Mouse (Mus musculus): ENCODE results near the gene Chrna1.

The Chrna1 gene

GRCm38 (mm10) chr2:73580166-73580565 lies at the start of gene Chrna1:
Gene Chrna1, minus strand, starts transcription at chr2:73580338.
- in situ Hi-C loops (cut with MboI, MseI): loop anchor here (5.0 to 25.0 kb wide), 3 partner anchors 162 to 1082 kb away; partner anchors contain the start of genes Evx2 (in 1 of the 2) and Hoxd13 (in 1 of the 2)

GRCm38 (mm10) chr2:73618486-73619052 lies 38.4 kb upstream of the Chrna1 start:
- in situ Hi-C loops (cut with MboI, MseI): no loop called here

GRCm38 (mm10) chr2:73616434-73617057 lies 36.4 kb upstream of the Chrna1 start:
- in situ Hi-C loops (cut with MboI, MseI): no loop called here

GRCm38 (mm10) chr2:73615456-73615855 lies 35.3 kb upstream of the Chrna1 start:
- in situ Hi-C loops (cut with MboI, MseI): no loop called here

- in situ Hi-C loops (cut with MboI, MseI): no loop called here
Measured at GRCm38 (mm10) chr2:73614303-73614702, 34.2 kb upstream of the Chrna1 start.

GRCm38 (mm10) chr2:73612941-73613340 lies 32.8 kb upstream of the Chrna1 start:
- in situ Hi-C loops (cut with MboI, MseI): no loop called here

- in situ Hi-C loops (cut with MboI, MseI): no loop called here
Measured at GRCm38 (mm10) chr2:73612367-73612914, 32.3 kb upstream of the Chrna1 start.

GRCm38 (mm10) chr2:73611798-73612197 lies 31.7 kb upstream of the Chrna1 start:
- in situ Hi-C loops (cut with MboI, MseI): no loop called here

- in situ Hi-C loops (cut with MboI, MseI): loop anchor here in 1 of 2 experiments (5.0 kb wide), 1 partner anchor 663 kb away; no protein-coding TSS in a partner anchor
Measured at GRCm38 (mm10) chr2:73609724-73610210, 29.6 kb upstream of the Chrna1 start.

GRCm38 (mm10) chr2:73609067-73609723 lies 29.1 kb upstream of the Chrna1 start:
- in situ Hi-C loops (cut with MboI, MseI): loop anchor here in 1 of 2 experiments (5.0 kb wide), 1 partner anchor 663 kb away; no protein-coding TSS in a partner anchor

- in situ Hi-C loops (cut with MboI, MseI): loop anchor here in 1 of 2 experiments (5.0 kb wide), 1 partner anchor 664 kb away; no protein-coding TSS in a partner anchor
Measured at GRCm38 (mm10) chr2:73608391-73608790, 28.3 kb upstream of the Chrna1 start.

GRCm38 (mm10) chr2:73607609-73608008 lies 27.5 kb upstream of the Chrna1 start:
- in situ Hi-C loops (cut with MboI, MseI): loop anchor here in 1 of 2 experiments (5.0 kb wide), 1 partner anchor 665 kb away; no protein-coding TSS in a partner anchor

- in situ Hi-C loops (cut with MboI, MseI): loop anchor here in 1 of 2 experiments (5.0 kb wide), 1 partner anchor 665 kb away; no protein-coding TSS in a partner anchor
Measured at GRCm38 (mm10) chr2:73607146-73607545, 27.0 kb upstream of the Chrna1 start.

- in situ Hi-C loops (cut with MboI, MseI): loop anchor here in 1 of 2 experiments (5.0 kb wide), 1 partner anchor 666 kb away; no protein-coding TSS in a partner anchor
Measured at GRCm38 (mm10) chr2:73606616-73607015, 26.5 kb upstream of the Chrna1 start.

- in situ Hi-C loops (cut with MboI, MseI): loop anchor here in 1 of 2 experiments (5.0 kb wide), 1 partner anchor 667 kb away; no protein-coding TSS in a partner anchor
Measured at GRCm38 (mm10) chr2:73605077-73605476, 24.9 kb upstream of the Chrna1 start.

- in situ Hi-C loops (cut with MboI, MseI): no loop called here
Measured at GRCm38 (mm10) chr2:73604579-73604978, 24.4 kb upstream of the Chrna1 start.

- in situ Hi-C loops (cut with MboI, MseI): no loop called here
Measured at GRCm38 (mm10) chr2:73600650-73601049, 20.5 kb upstream of the Chrna1 start.

GRCm38 (mm10) chr2:73597772-73598171 lies 17.6 kb upstream of the Chrna1 start:
- in situ Hi-C loops (cut with MboI, MseI): loop anchor here in 1 of 2 experiments (25.0 kb wide), 1 partner anchor 1065 kb away; the partner anchor contains the start of genes Evx2 and Hoxd13

GRCm38 (mm10) chr2:73596786-73597185 lies 16.6 kb upstream of the Chrna1 start:
- in situ Hi-C loops (cut with MboI, MseI): loop anchor here in 1 of 2 experiments (25.0 kb wide), 1 partner anchor 1066 kb away; the partner anchor contains the start of genes Evx2 and Hoxd13

GRCm38 (mm10) chr2:73596326-73596725 lies 16.2 kb upstream of the Chrna1 start:
- in situ Hi-C loops (cut with MboI, MseI): loop anchor here in 1 of 2 experiments (25.0 kb wide), 1 partner anchor 1066 kb away; the partner anchor contains the start of genes Evx2 and Hoxd13

GRCm38 (mm10) chr2:73593101-73593439 lies 12.9 kb upstream of the Chrna1 start:
- in situ Hi-C loops (cut with MboI, MseI): loop anchor here in 1 of 2 experiments (25.0 kb wide), 1 partner anchor 1069 kb away; the partner anchor contains the start of genes Evx2 and Hoxd13
